Mouse (Mus musculus): ENCODE measurements around the gene Abhd17c. TPM values are rescaled to one million over a fixed set of nuclear protein-coding genes. Genes with fewer than 3 reads are reported as not detected.
"Not testable (repeated sequence)": the region's sequence is repeated elsewhere in the genome, so short reads cannot be mapped to it uniquely, and the experiment has no call there.

Abhd17c gene
- polyA plus RNA-seq (2015; fragmentation: Nextera tagmentation; extraction: Ambion mirVana): 63.7 and 65.5 TPM in 2 replicates

DNA sequence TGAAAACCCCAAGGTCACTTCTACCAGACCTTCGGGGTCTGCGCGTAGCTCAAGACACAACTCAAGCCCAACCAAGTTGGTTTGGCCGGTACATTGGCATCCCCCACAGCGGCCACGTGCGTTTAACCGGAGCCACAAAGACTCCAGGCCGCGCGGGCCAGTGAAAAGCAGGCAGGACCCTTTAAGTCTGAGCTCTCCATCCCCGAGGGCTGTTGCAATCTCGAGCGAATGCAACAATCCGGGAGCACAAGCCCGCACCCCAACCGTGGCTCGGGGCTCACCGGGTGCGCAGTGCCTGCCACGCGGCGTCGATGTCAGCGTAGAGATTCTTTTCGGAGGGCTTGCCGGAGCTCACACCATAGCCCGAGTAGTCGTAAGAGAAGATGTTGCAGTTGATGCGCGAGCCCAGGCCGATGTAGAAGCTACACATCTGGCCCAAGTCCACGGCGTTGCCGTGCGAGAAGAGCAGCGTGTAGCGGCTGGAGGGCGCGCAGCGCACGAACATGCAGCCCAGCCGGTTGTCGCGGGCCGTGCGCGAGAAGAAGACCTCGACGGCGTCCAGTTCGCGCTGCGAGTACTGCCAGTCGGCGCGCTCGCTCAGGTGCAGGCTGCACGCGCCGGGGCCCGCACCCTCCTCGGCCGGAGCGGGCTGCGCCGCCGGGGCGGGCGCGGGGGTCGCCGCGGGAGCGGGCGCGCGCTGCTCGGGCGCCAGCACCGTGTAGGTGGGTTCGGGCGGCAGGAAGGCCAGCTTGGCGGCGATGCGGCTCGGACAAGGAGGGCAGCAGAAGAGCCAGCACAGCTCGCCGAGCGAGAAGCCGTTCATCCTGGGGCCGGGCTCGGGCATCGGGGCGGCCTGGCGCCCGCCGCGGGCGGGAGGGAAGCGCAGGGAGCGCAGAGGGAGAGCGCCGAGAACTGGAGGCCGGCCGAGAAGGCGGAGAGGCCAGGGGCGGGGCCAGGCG lies at the start of gene Abhd17c:
Gene Abhd17c, minus strand, starts transcription at position 893 of the 959 bp plus-strand sequence.
- Histone ChIP-seq H3K27me3 (replicated peaks) (no peaks in the 10 kb centered on the region), H3K4me3 (replicated peaks) (peak within 1 kb of the TSS; percentile 78), H3K4me1 (peaks cover 9% of the 10 kb centered on the region), H3K9ac (peak within 1 kb of the TSS; percentile 97), H3K27ac (peak within 1 kb of the TSS; percentile 94), H3K9me3 (no peaks in the 10 kb centered on the region), H3K4me2 (peak within 1 kb of the TSS; percentile 76), H3K36me3 (0 out of 2 replicates have a peak, but pooled peaks cover 2% of the 10 kb centered on the region)
- under 1% methylated on average over 99 of the region's 109 CpGs for WGBS
- peak; percentile 78 for ATAC-seq (ENCODE audit: insufficient read depth, low FRiP score, low read depth)

DNA sequence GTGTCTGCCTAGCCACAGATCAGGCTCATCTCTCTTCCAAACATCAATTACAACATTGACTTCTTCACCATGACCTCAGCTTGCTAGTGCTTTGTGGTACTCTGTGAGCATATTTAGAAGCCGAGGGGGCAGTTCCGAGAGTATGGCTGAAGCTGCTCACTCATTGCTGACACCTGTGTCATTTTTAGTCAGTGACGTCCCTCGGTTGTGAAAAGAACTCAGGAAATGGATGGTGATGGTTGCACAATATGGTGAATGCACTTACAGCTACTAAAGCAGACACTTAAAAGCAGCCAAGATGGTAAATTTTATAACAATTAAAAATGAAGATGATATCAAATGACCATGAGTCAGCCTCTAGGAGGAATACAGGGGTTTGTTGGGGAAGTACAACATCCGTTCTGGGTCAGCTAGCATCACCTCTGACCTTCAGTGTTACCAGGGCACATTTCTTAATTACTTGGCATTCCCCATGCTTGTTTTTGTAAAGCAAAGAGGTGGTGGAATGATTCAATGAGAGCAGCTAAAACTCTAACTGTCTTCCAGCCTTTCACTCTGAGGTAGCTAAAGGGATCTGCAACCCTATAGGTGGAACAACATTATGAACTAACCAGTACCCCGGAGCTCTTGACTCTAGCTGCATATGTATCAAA lies 45.6 kb upstream of the Abhd17c start:
- H3K36me3 ChIP-seq: no peaks in the 10 kb centered on the region
- no peaks in the 10 kb centered on the region for H3K9me3 ChIP-seq
- no peak overlapping the region for H3K4me2 ChIP-seq
- no peak overlapping the region for H3K9ac ChIP-seq
- H3K27me3 ChIP-seq (replicated peaks): no peaks in the 10 kb centered on the region
- H3K27ac ChIP-seq: no peak overlapping the region
- WGBS: 76% methylated on average over 6 of the region's 6 CpGs
- H3K4me3 ChIP-seq (replicated peaks): no peak overlapping the region
- no peak for ATAC-seq (ENCODE audit: insufficient read depth, low FRiP score, low read depth)
- no peaks in the 10 kb centered on the region for H3K4me1 ChIP-seq

- no peaks in the 10 kb centered on the region for H3K36me3 ChIP-seq
- 62% methylated on average over 6 of the region's 6 CpGs for WGBS
- H3K4me3 ChIP-seq (replicated peaks): no peak overlapping the region
- no peak overlapping the region for H3K4me2 ChIP-seq
- H3K27ac ChIP-seq: no peak overlapping the region
- no peaks in the 10 kb centered on the region for H3K9me3 ChIP-seq
- ATAC-seq (ENCODE audit: insufficient read depth, low FRiP score, low read depth): no peak
- H3K4me1 ChIP-seq: no peaks in the 10 kb centered on the region
- H3K9ac ChIP-seq: no peak overlapping the region
- H3K27me3 ChIP-seq (replicated peaks): no peaks in the 10 kb centered on the region
Observed at GRCm38 (mm10) chr7:84196221-84196620, 44.5 kb upstream of the Abhd17c start.

- Histone ChIP-seq H3K4me1 (no peaks in the 10 kb centered on the region), H3K27ac (no peak overlapping the region), H3K4me2 (no peak overlapping the region), H3K36me3 (no peaks in the 10 kb centered on the region), H3K9me3 (no peaks in the 10 kb centered on the region), H3K27me3 (replicated peaks) (no peaks in the 10 kb centered on the region), H3K4me3 (replicated peaks) (no peak overlapping the region), H3K9ac (no peak overlapping the region)
- WGBS: 80% methylated on average over 3 of the region's 3 CpGs
- no peak for ATAC-seq (ENCODE audit: insufficient read depth, low FRiP score, low read depth)
Observed at GRCm38 (mm10) chr7:84192256-84192655, 40.6 kb upstream of the Abhd17c start.

DNA sequence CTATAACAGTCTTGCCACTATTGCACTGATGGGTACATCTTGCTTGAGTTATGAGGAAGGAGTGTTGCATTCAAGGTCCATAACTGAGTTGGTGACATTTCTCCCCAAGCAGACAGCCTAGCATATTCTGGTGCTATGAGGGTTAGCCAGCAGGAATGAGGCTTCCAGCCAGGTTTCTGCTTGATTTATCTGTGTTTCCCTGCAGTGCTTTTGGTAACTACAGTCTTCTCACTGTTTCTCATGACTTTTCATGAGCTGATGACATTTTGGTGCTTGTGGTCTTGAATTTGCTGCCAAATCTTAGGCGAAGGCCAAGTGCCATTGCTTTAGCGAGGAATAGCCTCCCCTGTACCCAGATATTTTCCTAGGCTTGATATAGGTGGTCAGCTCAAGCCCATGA lies 39.8 kb upstream of the Abhd17c start:
- ATAC-seq (ENCODE audit: insufficient read depth, low FRiP score, low read depth): no peak
- Histone ChIP-seq H3K9ac (no peak overlapping the region), H3K4me1 (no peaks in the 10 kb centered on the region), H3K4me2 (no peak overlapping the region), H3K27ac (no peak overlapping the region), H3K36me3 (no peaks in the 10 kb centered on the region), H3K9me3 (no peaks in the 10 kb centered on the region), H3K4me3 (replicated peaks) (no peak overlapping the region), H3K27me3 (replicated peaks) (no peaks in the 10 kb centered on the region)
- 84% methylated on average over 2 of the region's 2 CpGs for WGBS

- WGBS: 64% methylated on average over 5 of the region's 5 CpGs
- H3K9ac ChIP-seq: no peak overlapping the region
- no peaks in the 10 kb centered on the region for H3K9me3 ChIP-seq
- no peaks in the 10 kb centered on the region for H3K27me3 ChIP-seq (replicated peaks)
- no peak overlapping the region for H3K4me2 ChIP-seq
- no peak overlapping the region for H3K27ac ChIP-seq
- H3K4me3 ChIP-seq (replicated peaks): no peak overlapping the region
- no peak for ATAC-seq (ENCODE audit: insufficient read depth, low FRiP score, low read depth)
- no peaks in the 10 kb centered on the region for H3K36me3 ChIP-seq
- no peaks in the 10 kb centered on the region for H3K4me1 ChIP-seq
Observed at GRCm38 (mm10) chr7:84188196-84188595, 36.5 kb upstream of the Abhd17c start.

DNA sequence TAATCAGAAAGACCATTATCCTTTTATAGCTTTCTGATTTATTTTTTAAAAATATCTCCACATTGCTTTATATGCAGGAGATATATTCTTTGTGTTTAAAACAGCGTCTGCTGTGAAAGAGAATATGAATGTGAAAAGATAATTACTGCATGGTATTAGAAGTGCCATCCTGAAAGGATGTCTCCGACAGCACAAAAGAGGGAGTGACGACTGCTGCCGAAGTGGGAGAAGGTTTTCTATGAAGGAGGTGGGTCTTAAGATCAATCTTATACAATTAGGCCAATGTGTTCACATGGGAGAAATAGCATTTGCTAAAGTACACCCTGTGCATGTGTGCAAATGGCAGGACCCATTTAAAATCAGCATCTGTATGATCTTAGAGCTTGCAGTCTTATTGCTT lies 33.5 kb upstream of the Abhd17c start:
- ATAC-seq (ENCODE audit: insufficient read depth, low FRiP score, low read depth): no peak
- no peaks in the 10 kb centered on the region for H3K9me3 ChIP-seq
- no peak overlapping the region for H3K27ac ChIP-seq
- H3K4me2 ChIP-seq: no peak overlapping the region
- H3K4me1 ChIP-seq: no peaks in the 10 kb centered on the region
- no peak overlapping the region for H3K4me3 ChIP-seq (replicated peaks)
- no peaks in the 10 kb centered on the region for H3K36me3 ChIP-seq
- 80% methylated on average over 4 of the region's 4 CpGs for WGBS
- no peaks in the 10 kb centered on the region for H3K27me3 ChIP-seq (replicated peaks)
- H3K9ac ChIP-seq: no peak overlapping the region

DNA sequence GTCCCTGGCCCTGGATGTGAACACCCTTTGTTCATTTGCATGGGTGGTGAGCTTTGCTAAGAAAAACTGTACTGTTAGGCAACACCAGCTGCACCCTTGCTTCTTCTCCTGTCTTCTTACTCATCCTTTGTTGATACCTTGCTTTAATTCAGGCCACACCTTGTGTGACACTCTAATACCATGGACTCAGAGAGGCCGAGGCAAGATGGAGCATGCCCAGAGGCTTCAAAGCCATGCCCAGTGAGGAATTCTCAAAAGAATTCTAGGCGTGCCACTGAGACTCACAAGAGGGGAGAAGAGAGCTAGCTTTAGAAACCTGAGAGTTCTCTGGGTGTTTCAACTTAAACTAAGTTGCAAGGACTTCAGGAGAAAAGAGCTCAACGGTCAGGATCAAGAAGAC lies 33.0 kb upstream of the Abhd17c start:
- Histone ChIP-seq H3K4me1 (no peaks in the 10 kb centered on the region), H3K4me2 (no peak overlapping the region), H3K27me3 (replicated peaks) (no peaks in the 10 kb centered on the region), H3K4me3 (replicated peaks) (no peak overlapping the region), H3K36me3 (no peaks in the 10 kb centered on the region), H3K27ac (0 out of 2 replicates have a peak overlapping the region, but pooled peaks have one; percentile 8), H3K9ac (no peak overlapping the region), H3K9me3 (no peaks in the 10 kb centered on the region)
- 67% methylated on average over 3 of the region's 3 CpGs for WGBS
- no peak for ATAC-seq (ENCODE audit: insufficient read depth, low FRiP score, low read depth)

GRCm38 (mm10) chr7:84178809-84179208 lies 27.1 kb upstream of the Abhd17c start:
- H3K27ac ChIP-seq; H3K4me3 ChIP-seq (replicated peaks); H3K36me3 ChIP-seq; H3K9ac ChIP-seq; H3K4me1 ChIP-seq; H3K9me3 ChIP-seq; H3K4me2 ChIP-seq; H3K27me3 ChIP-seq (replicated peaks): not testable (repeated sequence)
- 79% methylated on average over 2 of the region's 2 CpGs for WGBS
- ATAC-seq (ENCODE audit: insufficient read depth, low FRiP score, low read depth): peak; percentile 47; the same call in 1 of the 2 replicates

GRCm38 (mm10) chr7:84174655-84175448 lies 23.2 kb upstream of the Abhd17c start:
- Histone ChIP-seq H3K4me2 (no peak overlapping the region), H3K27ac (no peak overlapping the region), H3K27me3 (replicated peaks) (no peaks in the 10 kb centered on the region), H3K9ac (no peak overlapping the region), H3K4me1 (no peaks in the 10 kb centered on the region), H3K9me3 (no peaks in the 10 kb centered on the region), H3K36me3 (no peaks in the 10 kb centered on the region), H3K4me3 (replicated peaks) (no peak overlapping the region)
- 75% methylated on average over 11 of the region's 11 CpGs for WGBS
- no peak for ATAC-seq (ENCODE audit: insufficient read depth, low FRiP score, low read depth)

GRCm38 (mm10) chr7:84173394-84173793 lies 21.7 kb upstream of the Abhd17c start:
- 52% methylated on average over 4 of the region's 4 CpGs for WGBS
- Histone ChIP-seq H3K4me1 (no peaks in the 10 kb centered on the region), H3K4me3 (replicated peaks) (no peak overlapping the region), H3K27ac (no peak overlapping the region), H3K9me3 (no peaks in the 10 kb centered on the region), H3K27me3 (replicated peaks) (no peaks in the 10 kb centered on the region), H3K4me2 (no peak overlapping the region), H3K36me3 (no peaks in the 10 kb centered on the region), H3K9ac (no peak overlapping the region)
- no peak for ATAC-seq (ENCODE audit: insufficient read depth, low FRiP score, low read depth)
